Mouse (Mus musculus) embryonic facial prominence, embryonic 15.5 days (tissue): ENCODE data around the gene Nup85. TPM values are rescaled to one million over a fixed set of nuclear protein-coding genes. Genes with fewer than 3 reads are reported as not detected.
A peak's percentile ranks its signal among the peaks of the same experiment; 100 is the strongest.

Experiments used
- ATAC-seq: fragments of 200-750 bp; cut with Nextera tagmentation; 2 replicates; pipeline ENCODE4 v1.8.0; 2017; ENCODE audit warnings: low read depth, moderate TSS enrichment; ENCODE audit not compliant: insufficient number of reproducible peaks, low FRiP score, low TSS enrichment
- H3K27ac ChIP-seq: fragments of 300-500 bp; sonication (generic); replicated peaks from 2 replicates; pipeline ENCODE4 v1.5.1; 2015; ENCODE audit warnings: mild to moderate bottlenecking, inconsistent platforms
- H3K27me3 ChIP-seq: fragments of 300-500 bp; sonication (generic); 2 replicates; pipeline ENCODE4 v1.6.1; 2015; ENCODE audit warnings: inconsistent platforms
- H3K36me3 ChIP-seq: fragments of 300-500 bp; sonication (generic); 2 replicates; pipeline ENCODE4 v1.6.1; 2015; ENCODE audit warnings: mild to moderate bottlenecking, inconsistent platforms
- H3K4me1 ChIP-seq: fragments of 300-500 bp; sonication (generic); 2 replicates; pipeline ENCODE4 v1.6.1; 2015; ENCODE audit warnings: inconsistent platforms
- H3K4me2 ChIP-seq: fragments of 300-500 bp; sonication (generic); replicated peaks from 2 replicates; pipeline ENCODE4 v1.6.1; 2015; ENCODE audit warnings: mild to moderate bottlenecking, inconsistent platforms
- H3K4me3 ChIP-seq: fragments of 300-500 bp; sonication (generic); replicated peaks from 2 replicates; pipeline ENCODE4 v1.5.1; 2015; ENCODE audit warnings: mild to moderate bottlenecking, inconsistent platforms
- H3K9ac ChIP-seq: fragments of 300-500 bp; sonication (generic); 2 replicates; pipeline ENCODE4 v1.6.1; 2015; ENCODE audit warnings: inconsistent platforms
- H3K9me3 ChIP-seq: fragments of 300-500 bp; sonication (generic); replicated peaks from 2 replicates; pipeline ENCODE4 v1.6.1; 2016; ENCODE audit warnings: inconsistent platforms
- WGBS: fragments of 180-500 bp; shearing (Covaris S2); methylation state at CpG from one replicate; pipeline ENCODE4 v1.1.7; 2015; 5-methylcytosine and 5-hydroxymethylcytosine counted together
- polyA plus RNA-seq: library from polyadenylated mRNA; unstranded; fragments of >200 nt; fragmentation: Nextera tagmentation; extraction: Ambion mirVana; gene quantifications from 2 replicates; pipeline ENCODE4 v1.2.1, GENCODE M21; 2015

Nup85 gene
- polyA plus RNA-seq, 1 experiment from 2014 or later = 156 TPM

DNA sequence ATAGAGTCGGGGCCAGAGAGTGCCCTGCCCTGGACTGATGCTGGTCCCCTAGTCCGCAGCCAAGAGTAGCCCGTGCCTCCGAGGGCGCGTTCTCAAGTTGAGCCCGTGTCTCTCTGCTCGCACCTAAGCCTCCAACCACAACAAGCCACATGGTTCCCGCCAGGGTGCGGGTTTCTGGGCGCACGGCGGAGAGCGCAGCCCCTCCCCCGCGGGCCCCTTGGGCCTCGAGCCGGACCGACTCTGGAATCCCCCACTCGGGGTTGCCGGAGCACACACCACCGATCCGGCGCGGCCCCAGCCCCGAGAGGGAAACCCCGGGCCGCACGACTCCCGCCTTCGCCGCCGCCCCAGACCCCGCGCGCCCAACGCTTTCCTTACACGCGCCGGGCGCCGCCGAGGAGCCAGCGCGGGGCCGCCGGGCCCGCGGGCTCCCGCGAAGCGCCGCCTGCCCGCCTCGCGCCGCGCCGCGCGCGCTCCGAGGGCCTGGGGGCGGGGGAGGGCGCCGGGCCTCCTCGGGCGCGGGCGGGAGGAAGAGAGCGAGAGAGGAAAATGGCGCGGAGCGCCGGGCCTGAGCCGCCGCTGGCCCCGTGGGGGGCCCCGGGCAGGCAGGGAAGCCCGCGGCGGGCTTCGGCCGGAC is 28.7 kb upstream of the Nup85 start:
- peak overlapping the region; percentile 100 for H3K27ac ChIP-seq
- peak; percentile 82 for ATAC-seq
- peak overlapping the region; percentile 96 for H3K4me3 ChIP-seq
- no peaks in the 10 kb centered on the region for H3K9me3 ChIP-seq
- H3K9ac ChIP-seq = peak overlapping the region; percentile 97
- H3K4me2 ChIP-seq = peak overlapping the region; percentile 45
- peaks cover 15% of the 10 kb centered on the region for H3K4me1 ChIP-seq
- peaks cover 28% of the 10 kb centered on the region for H3K36me3 ChIP-seq
- under 1% methylated on average over 84 of the region's 84 CpGs for WGBS
- H3K27me3 ChIP-seq = no peaks in the 10 kb centered on the region

GRCm38 (mm10) chr11:115536038-115536681 is 28.1 kb upstream of the Nup85 start, which contains the start of gene Sumo2:
Sumo2 (minus strand) TSS chr11:115536276.
- H3K9me3 ChIP-seq = no peaks in the 10 kb centered on the region
- peak; percentile 89 for ATAC-seq
- peak within 1 kb of the TSS; percentile 45 for H3K4me2 ChIP-seq
- no peaks in the 10 kb centered on the region for H3K27me3 ChIP-seq
- H3K36me3 ChIP-seq = peaks cover 27% of the 10 kb centered on the region
- H3K4me3 ChIP-seq = peak within 1 kb of the TSS; percentile 96
- under 1% methylated on average over 59 of the region's 70 CpGs for WGBS
- H3K4me1 ChIP-seq = peaks cover 15% of the 10 kb centered on the region
- H3K27ac ChIP-seq = peak within 1 kb of the TSS; percentile 100
- peak within 1 kb of the TSS; percentile 97 for H3K9ac ChIP-seq

DNA sequence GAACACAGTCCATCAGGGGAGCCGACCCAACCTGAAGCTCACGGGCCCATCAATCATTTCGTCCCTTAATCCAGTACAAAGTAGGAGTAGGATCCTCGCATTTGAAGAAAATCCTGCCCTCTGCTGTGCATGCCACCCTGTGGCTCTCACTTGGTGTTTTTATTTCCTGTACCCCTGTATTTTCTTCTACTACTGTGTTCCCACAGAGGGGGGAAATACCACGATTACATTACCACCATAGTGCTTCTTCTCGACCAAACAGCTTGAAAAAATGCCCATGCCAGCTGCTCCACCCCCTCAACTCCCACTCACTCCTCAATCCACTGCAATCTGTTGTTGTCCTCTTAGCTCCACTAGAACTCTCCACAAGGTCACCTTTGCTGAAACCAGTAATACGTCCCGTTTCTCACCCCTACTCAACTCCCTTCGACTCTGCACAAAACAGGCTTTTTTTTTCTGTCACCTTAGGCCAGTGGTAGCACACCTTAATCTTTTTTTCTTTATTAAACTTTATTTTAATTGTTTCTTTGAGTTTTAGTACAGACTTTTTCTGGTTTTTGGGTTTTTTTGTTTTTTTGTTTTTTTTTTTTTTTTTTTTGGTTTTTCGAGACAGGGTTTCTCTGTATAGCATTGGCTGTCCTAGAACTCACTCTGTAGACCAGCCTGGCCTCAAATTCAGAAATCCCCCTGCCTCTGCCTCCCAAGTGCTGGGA is 27.2 kb upstream of the Nup85 start:
- Histone ChIP-seq H3K36me3 (peaks cover 18% of the 10 kb centered on the region), H3K4me3 (peak overlapping the region; percentile 96), H3K4me2 (peak overlapping the region; percentile 45), H3K4me1 (peaks cover 15% of the 10 kb centered on the region), H3K27ac (peak overlapping the region; percentile 100), H3K9me3 (no peaks in the 10 kb centered on the region), H3K27me3 (no peaks in the 10 kb centered on the region), H3K9ac (no peak overlapping the region)
- 85% methylated on average over 10 of the region's 10 CpGs for WGBS
- ATAC-seq = no peak

GRCm38 (mm10) chr11:115538045-115538444 is 26.2 kb upstream of the Nup85 start:
- Histone ChIP-seq H3K9me3 (no peaks in the 10 kb centered on the region), H3K9ac (no peak overlapping the region), H3K4me3 (no peak overlapping the region), H3K27ac (no peak overlapping the region), H3K27me3 (no peaks in the 10 kb centered on the region), H3K4me2 (no peak overlapping the region), H3K36me3 (peaks cover 8% of the 10 kb centered on the region), H3K4me1 (peaks cover 15% of the 10 kb centered on the region)
- 57% methylated on average over 2 of the region's 2 CpGs for WGBS
- no peak for ATAC-seq

DNA sequence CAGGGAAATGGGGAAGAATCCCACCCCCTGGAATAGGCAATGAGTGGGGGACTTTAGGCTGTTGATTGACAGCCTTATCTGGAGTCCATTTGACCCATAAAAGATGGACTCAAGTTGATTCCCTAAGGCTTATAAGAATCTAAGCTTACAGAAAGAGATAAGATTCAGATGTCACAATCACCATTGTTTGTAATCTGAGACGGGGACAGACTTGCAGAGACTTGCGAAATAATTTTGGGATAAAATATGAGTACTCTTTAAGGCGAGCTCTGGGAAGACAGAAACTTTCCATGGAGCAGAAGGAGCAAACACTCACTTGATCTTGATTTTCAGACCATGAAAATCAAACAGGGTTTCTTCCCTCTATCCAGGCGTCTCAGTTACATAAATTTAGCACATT is 20.7 kb upstream of the Nup85 start:
- Histone ChIP-seq H3K9me3 (no peaks in the 10 kb centered on the region), H3K9ac (no peak overlapping the region), H3K27ac (no peak overlapping the region), H3K4me1 (no peaks in the 10 kb centered on the region), H3K36me3 (no peaks in the 10 kb centered on the region), H3K4me3 (no peak overlapping the region), H3K27me3 (no peaks in the 10 kb centered on the region), H3K4me2 (no peak overlapping the region)
- no peak for ATAC-seq
- WGBS = 58% methylated on average over 4 of the region's 4 CpGs

DNA sequence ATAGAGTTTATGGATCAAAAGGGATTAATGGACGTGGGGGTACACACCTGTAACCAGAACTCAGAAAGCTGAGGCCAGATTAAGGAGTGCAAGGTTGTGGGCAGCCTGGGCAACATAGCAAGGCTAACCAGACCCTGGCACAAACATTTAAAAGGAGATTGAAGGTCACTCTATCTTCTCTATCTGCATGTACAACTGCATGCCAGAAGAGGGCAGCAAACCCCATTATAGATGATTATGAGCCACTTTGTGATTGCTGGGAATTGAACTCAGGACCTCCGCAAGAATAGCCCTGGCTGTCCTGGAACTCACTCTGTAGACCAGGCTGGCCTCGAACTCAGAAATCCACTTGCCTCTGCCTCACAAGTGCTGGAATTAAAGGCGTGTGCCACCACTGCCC is 11.5 kb upstream of the Nup85 start:
- Histone ChIP-seq H3K9ac (no peak overlapping the region), H3K27me3 (no peaks in the 10 kb centered on the region), H3K4me3 (no peak overlapping the region), H3K36me3 (no peaks in the 10 kb centered on the region), H3K27ac (no peak overlapping the region), H3K9me3 (no peaks in the 10 kb centered on the region), H3K4me2 (no peak overlapping the region), H3K4me1 (no peaks in the 10 kb centered on the region)
- no peak for ATAC-seq
- WGBS = 63% methylated on average over 4 of the region's 4 CpGs

DNA sequence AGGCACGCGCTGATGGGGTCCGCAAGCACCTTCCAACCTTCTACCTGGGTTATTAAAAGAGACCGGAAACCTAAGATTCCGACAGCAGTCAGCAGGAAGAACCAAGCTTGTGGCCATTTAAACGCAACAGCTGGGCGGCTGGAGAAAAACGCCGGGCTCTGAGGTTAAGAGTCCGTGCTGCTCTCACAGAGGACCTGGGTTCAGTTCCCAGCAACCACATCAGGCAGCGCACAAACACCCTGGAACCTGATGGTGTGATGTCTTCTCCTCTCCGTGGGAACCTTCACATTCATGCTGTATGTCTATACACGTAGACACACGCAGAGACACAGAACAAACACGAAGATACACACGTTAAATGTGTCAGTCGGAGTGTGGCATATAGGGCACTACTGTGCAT is 8.5 kb upstream of the Nup85 start:
- Histone ChIP-seq H3K4me3 (no peak overlapping the region), H3K27ac (no peak overlapping the region), H3K9me3 (no peaks in the 10 kb centered on the region), H3K9ac (no peak overlapping the region), H3K36me3 (no peaks in the 10 kb centered on the region), H3K4me2 (no peak overlapping the region), H3K27me3 (no peaks in the 10 kb centered on the region), H3K4me1 (no peaks in the 10 kb centered on the region)
- WGBS = 79% methylated on average over 17 of the region's 17 CpGs
- no peak for ATAC-seq

- peaks cover 7% of the 10 kb centered on the region for H3K4me1 ChIP-seq
- H3K27me3 ChIP-seq = no peaks in the 10 kb centered on the region
- 40% methylated on average over 4 of the region's 4 CpGs for WGBS
- H3K9ac ChIP-seq = 0 out of 2 replicates have a peak overlapping the region, but pooled peaks have one; percentile 71
- no peaks in the 10 kb centered on the region for H3K9me3 ChIP-seq
- H3K36me3 ChIP-seq = peaks cover 26% of the 10 kb centered on the region
- H3K27ac ChIP-seq = peak overlapping the region; percentile 86
- peak overlapping the region; percentile 80 for H3K4me2 ChIP-seq
- no peak for ATAC-seq
- H3K4me3 ChIP-seq = peak overlapping the region; percentile 83
Measured at GRCm38 (mm10) chr11:115563406-115563805, 828 bp upstream of the Nup85 start.

- ATAC-seq = no peak
- Histone ChIP-seq H3K27me3 (no peaks in the 10 kb centered on the region), H3K4me1 (peaks cover 7% of the 10 kb centered on the region), H3K27ac (no peak overlapping the region), H3K4me3 (peak overlapping the region; percentile 83), H3K4me2 (peak overlapping the region; percentile 80), H3K9ac (peak overlapping the region; percentile 71), H3K36me3 (peaks cover 42% of the 10 kb centered on the region), H3K9me3 (no peaks in the 10 kb centered on the region)
- 15% methylated on average over 7 of the region's 7 CpGs for WGBS
Measured at GRCm38 (mm10) chr11:115564961-115565360, 727 bp downstream of the Nup85 start.

GRCm38 (mm10) chr11:115579080-115579479 is 14.8 kb downstream of the Nup85 start:
- H3K9ac ChIP-seq = no peak overlapping the region
- no peaks in the 10 kb centered on the region for H3K4me1 ChIP-seq
- no peak overlapping the region for H3K4me3 ChIP-seq
- H3K27ac ChIP-seq = no peak overlapping the region
- no peak for ATAC-seq
- H3K9me3 ChIP-seq = no peaks in the 10 kb centered on the region
- no peaks in the 10 kb centered on the region for H3K27me3 ChIP-seq
- H3K4me2 ChIP-seq = no peak overlapping the region
- H3K36me3 ChIP-seq = peaks cover 68% of the 10 kb centered on the region

- Histone ChIP-seq H3K36me3 (peaks cover 96% of the 10 kb centered on the region), H3K27me3 (no peaks in the 10 kb centered on the region), H3K9me3 (no peaks in the 10 kb centered on the region), H3K27ac (no peak overlapping the region), H3K4me1 (no peaks in the 10 kb centered on the region), H3K9ac (no peak overlapping the region), H3K4me2 (no peak overlapping the region), H3K4me3 (no peak overlapping the region)
- 68% methylated on average over 10 of the region's 10 CpGs for WGBS
- no peak for ATAC-seq
Measured at GRCm38 (mm10) chr11:115582913-115583606, 18.8 kb downstream of the Nup85 start.
